Mouse (Mus musculus): ENCODE data around the gene Fanca. TPM values are rescaled to one million over a fixed set of nuclear protein-coding genes. Genes with fewer than 3 reads are reported as not detected.
"Not testable (repeated sequence)": the region's sequence is repeated elsewhere in the genome, so short reads cannot be mapped to it uniquely, and the experiment has no call there.

Fanca gene
- polyA plus RNA-seq, 1 experiment from 2014 or later, result 25.4 TPM

DNA sequence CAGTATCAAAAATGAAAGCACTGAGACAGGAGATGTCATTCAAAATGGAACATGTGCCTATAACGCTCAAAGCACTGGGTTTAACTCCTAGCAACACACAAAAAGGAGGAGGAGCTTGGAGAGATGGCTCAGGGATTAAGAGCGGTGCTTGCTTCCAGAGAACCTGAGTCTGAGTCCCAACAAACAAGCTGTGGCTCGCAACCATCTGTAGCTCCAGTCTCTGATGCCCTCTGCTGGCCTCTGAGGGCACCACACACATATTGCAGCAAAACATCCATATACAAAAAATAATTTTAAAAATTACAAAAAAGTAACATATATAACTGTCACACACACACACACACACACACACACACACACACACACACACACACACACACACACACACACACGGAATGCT is 28.2 kb downstream of the Fanca start:
- Histone ChIP-seq H3K27me3 (no peaks in the 10 kb centered on the region), H3K9ac (no peak overlapping the region), H3K4me1 (no peaks in the 10 kb centered on the region), H3K4me2 (replicated peaks) (no peak overlapping the region), H3K27ac (replicated peaks) (no peak overlapping the region), H3K4me3 (replicated peaks) (no peak overlapping the region), H3K9me3 (replicated peaks) (no peaks in the 10 kb centered on the region), H3K36me3 (peaks cover 25% of the 10 kb centered on the region)
- no peak for ATAC-seq (ENCODE audit: insufficient number of reproducible peaks, low FRiP score, low TSS enrichment, low read depth)
- WGBS, result 74% methylated on average over 4 of the region's 4 CpGs

DNA sequence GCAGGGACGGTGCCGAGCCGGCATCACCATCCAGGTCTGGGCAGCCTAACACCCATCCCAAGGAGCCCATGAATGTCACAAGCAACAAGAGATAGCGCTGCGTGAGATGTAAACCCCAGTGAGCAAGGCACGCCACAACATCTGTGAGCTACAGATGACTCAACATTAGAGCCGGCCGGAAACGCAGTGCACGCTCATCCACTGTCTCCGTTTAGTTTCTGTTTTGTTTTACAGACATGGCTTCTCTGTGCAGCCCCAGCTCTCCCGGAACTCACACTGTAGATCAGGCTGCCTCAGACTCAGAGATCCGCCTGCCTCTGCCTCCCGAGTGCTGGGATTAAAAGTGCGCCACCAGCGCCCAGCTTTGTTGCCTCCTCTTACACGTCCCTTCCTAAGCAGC is 31.0 kb downstream of the Fanca start:
- Histone ChIP-seq H3K4me3 (replicated peaks) (no peak overlapping the region), H3K9me3 (replicated peaks) (no peaks in the 10 kb centered on the region), H3K9ac (no peak overlapping the region), H3K4me2 (replicated peaks) (no peak overlapping the region), H3K4me1 (no peaks in the 10 kb centered on the region), H3K27ac (replicated peaks) (no peak overlapping the region), H3K27me3 (no peaks in the 10 kb centered on the region), H3K36me3 (peaks cover 9% of the 10 kb centered on the region)
- WGBS, result 92% methylated on average over 17 of the region's 17 CpGs
- no peak for ATAC-seq (ENCODE audit: insufficient number of reproducible peaks, low FRiP score, low TSS enrichment, low read depth)

DNA sequence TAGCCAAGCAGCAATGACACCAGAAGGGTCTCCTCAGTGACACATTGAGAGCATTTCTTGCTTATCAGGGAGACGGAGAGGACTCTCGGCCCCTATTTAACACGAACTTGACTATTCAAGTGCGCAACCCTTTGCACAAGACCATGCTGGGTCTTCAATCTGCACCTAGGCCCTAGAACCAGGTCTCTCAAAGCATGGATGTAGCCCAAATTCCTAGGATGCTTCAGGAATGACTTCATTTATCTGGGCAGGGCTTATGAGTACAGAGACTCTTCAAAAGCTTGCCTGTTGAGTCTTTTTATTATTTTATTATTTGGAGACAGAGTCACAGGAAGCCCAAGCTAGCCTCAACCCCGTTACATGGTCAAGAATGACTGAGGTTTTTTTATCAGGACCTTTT is 33.9 kb downstream of the Fanca start:
- no peak for ATAC-seq (ENCODE audit: insufficient number of reproducible peaks, low FRiP score, low TSS enrichment, low read depth)
- H3K27ac ChIP-seq (replicated peaks), result no peak overlapping the region
- H3K27me3 ChIP-seq, result no peaks in the 10 kb centered on the region
- H3K36me3 ChIP-seq, result peaks cover 19% of the 10 kb centered on the region
- H3K9ac ChIP-seq, result no peak overlapping the region
- no peak overlapping the region for H3K4me2 ChIP-seq (replicated peaks)
- H3K4me1 ChIP-seq, result no peaks in the 10 kb centered on the region
- no peak overlapping the region for H3K4me3 ChIP-seq (replicated peaks)
- WGBS, result 93% methylated on average over 5 of the region's 5 CpGs
- no peaks in the 10 kb centered on the region for H3K9me3 ChIP-seq (replicated peaks)

DNA sequence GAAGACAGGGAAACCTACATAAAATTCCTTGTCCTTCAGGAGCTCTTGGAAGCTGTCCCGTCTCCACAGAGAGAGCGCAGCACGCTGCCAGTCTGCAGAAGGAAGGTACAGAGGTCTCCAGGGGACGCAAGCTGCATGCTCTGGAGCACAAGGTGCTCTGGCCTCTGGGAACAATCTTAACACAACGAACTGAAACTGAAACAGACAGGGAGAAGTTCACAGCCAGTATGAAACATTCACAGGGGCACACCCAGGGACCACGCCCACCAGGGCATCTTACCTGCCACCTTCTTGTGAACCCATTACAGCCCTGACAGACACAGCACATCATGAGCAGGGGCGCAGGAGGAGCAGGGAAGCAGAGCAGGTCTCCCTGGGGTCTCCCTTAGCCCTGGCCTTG is 34.4 kb downstream of the Fanca start:
- no peak overlapping the region for H3K9ac ChIP-seq
- ATAC-seq (ENCODE audit: insufficient number of reproducible peaks, low FRiP score, low TSS enrichment, low read depth), result no peak
- H3K4me3 ChIP-seq (replicated peaks), result no peak overlapping the region
- peaks cover 19% of the 10 kb centered on the region for H3K36me3 ChIP-seq
- H3K27ac ChIP-seq (replicated peaks), result no peak overlapping the region
- H3K4me2 ChIP-seq (replicated peaks), result no peak overlapping the region
- H3K4me1 ChIP-seq, result no peaks in the 10 kb centered on the region
- H3K9me3 ChIP-seq (replicated peaks), result no peaks in the 10 kb centered on the region
- H3K27me3 ChIP-seq, result no peaks in the 10 kb centered on the region
- WGBS, result 89% methylated on average over 7 of the region's 7 CpGs

DNA sequence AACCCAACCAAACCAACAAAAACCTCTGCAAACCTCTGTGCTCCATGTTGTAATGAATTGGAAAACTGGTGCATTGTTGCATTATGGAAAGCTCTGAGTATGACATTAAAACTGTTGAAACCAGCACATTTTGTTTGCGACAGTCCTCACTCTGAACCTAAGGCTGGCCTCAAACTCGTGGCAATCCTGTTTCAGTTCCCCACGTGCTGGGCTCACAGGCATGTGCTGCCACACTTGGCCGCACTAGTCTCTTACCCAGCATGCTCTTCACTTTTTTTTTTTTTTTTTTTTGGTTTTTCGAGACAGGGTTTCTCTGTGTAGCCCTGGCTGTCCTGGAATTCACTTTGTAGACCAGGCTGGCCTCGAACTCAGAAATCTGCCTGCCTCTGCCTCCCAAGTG is 35.4 kb downstream of the Fanca start:
- not testable (repeated sequence) for H3K27me3 ChIP-seq; H3K27ac ChIP-seq (replicated peaks); H3K4me3 ChIP-seq (replicated peaks); ATAC-seq (ENCODE audit: insufficient number of reproducible peaks, low FRiP score, low TSS enrichment, low read depth); H3K4me1 ChIP-seq; H3K9me3 ChIP-seq (replicated peaks); H3K4me2 ChIP-seq (replicated peaks); H3K9ac ChIP-seq
- H3K36me3 ChIP-seq, result peaks cover 15% of the 10 kb centered on the region
- 85% methylated on average over 6 of the region's 6 CpGs for WGBS

DNA sequence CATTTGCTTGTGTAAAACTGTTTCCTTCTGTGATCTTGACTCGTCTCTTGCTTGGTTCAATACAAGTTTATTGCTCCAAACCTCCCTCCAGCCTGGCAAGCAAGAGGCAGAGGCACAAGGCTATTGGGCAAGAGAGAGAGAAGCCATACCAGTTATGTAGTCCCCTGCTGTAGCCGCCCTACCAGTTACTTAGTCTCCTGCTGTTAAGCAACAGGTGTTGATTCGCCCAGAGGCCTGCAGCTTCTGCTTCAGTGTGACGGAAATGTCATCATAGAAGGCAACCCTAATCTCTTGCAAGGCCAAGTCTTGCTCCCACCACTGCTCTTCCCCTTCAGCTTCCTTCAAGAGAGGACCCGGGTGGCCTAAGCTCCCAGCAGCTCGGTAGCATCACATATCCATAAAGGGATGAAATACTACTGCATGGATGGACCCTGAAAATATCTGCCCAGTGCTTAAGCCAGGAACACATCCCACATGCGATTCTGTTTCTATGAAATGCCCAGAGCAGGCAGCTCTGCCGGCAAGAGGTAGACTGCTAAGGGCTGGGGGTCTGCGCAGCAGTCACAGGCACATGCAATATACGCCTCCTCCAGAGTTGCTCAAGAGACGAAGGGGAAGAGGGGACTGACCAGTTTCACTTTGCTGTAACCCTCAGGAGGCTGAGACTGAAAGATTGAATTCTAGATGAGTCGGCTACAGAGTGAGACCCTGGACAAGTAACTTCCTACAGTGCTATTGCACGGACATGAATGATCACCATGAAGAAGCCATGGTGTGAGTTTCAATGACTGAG is 37.9 kb downstream of the Fanca start:
- H3K4me1 ChIP-seq, result no peaks in the 10 kb centered on the region
- H3K9ac ChIP-seq, result no peak overlapping the region
- H3K4me3 ChIP-seq (replicated peaks), result no peak overlapping the region
- ATAC-seq (ENCODE audit: insufficient number of reproducible peaks, low FRiP score, low TSS enrichment, low read depth), result no peak
- no peak overlapping the region for H3K4me2 ChIP-seq (replicated peaks)
- no peaks in the 10 kb centered on the region for H3K9me3 ChIP-seq (replicated peaks)
- H3K36me3 ChIP-seq, result peaks cover 10% of the 10 kb centered on the region
- 80% methylated on average over 13 of the region's 13 CpGs for WGBS
- H3K27me3 ChIP-seq, result no peaks in the 10 kb centered on the region
- no peak overlapping the region for H3K27ac ChIP-seq (replicated peaks)

DNA sequence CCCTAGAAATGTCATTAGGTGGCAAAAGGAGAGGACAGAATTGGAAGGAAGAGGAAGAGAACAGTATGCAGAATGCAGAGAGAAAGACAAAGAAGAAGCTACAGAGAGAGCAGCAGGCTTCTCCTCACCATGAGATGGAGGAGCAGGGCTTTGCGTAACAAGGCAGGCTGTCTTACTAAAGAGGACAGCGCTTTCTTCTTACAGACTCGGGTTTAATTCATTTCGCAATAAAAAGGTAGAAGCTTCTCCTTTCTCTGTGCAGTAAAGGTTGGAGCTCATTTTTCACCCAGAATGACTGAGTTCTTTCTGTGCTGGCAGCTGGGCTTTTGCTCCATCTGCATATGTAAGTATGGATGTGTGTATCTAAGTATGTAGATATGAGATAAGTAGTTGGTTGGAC is 38.5 kb downstream of the Fanca start:
- 90% methylated on average over 4 of the region's 4 CpGs for WGBS
- H3K9ac ChIP-seq, result no peak overlapping the region

DNA sequence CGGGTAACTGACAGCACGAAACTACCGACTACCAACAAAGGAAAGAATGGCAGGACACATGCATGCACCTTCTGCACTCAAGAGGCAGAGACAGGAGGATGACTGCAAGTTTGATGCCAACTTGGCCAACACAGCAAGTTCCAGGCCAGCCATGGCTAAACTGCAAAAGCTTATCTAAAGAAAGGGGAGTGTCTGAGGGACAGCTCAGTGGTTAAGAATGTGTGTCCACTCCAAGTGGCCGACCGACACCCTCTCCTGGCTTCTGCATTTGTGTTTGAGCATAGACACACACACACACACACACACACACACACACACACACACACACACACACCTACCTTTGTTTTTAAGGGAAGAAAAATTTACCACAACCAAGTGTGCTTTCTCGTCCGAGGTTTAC is 39.9 kb downstream of the Fanca start:
- no peak overlapping the region for H3K27ac ChIP-seq (replicated peaks)
- H3K36me3 ChIP-seq, result peaks cover 10% of the 10 kb centered on the region
- H3K4me1 ChIP-seq, result no peaks in the 10 kb centered on the region
- H3K4me3 ChIP-seq (replicated peaks), result no peak overlapping the region
- no peak overlapping the region for H3K9ac ChIP-seq
- no peak overlapping the region for H3K4me2 ChIP-seq (replicated peaks)
- H3K27me3 ChIP-seq, result no peaks in the 10 kb centered on the region
- no peak for ATAC-seq (ENCODE audit: insufficient number of reproducible peaks, low FRiP score, low TSS enrichment, low read depth)
- 77% methylated on average over 7 of the region's 7 CpGs for WGBS
- H3K9me3 ChIP-seq (replicated peaks), result no peaks in the 10 kb centered on the region

More for the DNA sequence above, 38.5 kb downstream of the Fanca start:
- Histone ChIP-seq H3K9me3 (replicated peaks) (no peaks in the 10 kb centered on the region), H3K4me2 (replicated peaks) (no peak overlapping the region), H3K4me1 (no peaks in the 10 kb centered on the region), H3K27me3 (no peaks in the 10 kb centered on the region), H3K4me3 (replicated peaks) (no peak overlapping the region), H3K27ac (replicated peaks) (no peak overlapping the region), H3K36me3 (peaks cover 10% of the 10 kb centered on the region)
- no peak for ATAC-seq (ENCODE audit: insufficient number of reproducible peaks, low FRiP score, low TSS enrichment, low read depth)

DNA sequence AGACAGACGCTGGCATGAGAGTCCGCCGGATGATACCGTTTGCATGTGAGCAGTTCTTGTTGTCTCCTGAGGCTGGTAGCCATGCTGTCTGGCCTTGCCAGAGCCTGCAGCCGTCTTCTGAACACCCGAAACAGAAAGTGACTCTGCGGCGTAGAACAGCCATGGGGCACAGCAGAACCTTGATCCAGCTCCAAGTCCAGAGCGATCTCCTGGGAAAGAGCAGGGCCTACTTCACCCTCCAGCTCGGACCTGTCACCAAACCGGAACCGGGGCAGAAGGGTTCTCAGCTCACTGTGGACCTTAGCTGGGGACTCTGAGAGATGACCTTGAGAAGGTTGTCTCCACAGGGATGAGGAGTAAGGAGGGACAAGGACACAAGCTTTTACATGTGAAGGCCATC is 43.3 kb downstream of the Fanca start:
- H3K9ac ChIP-seq, result no peak overlapping the region
- no peaks in the 10 kb centered on the region for H3K9me3 ChIP-seq (replicated peaks)
- ATAC-seq (ENCODE audit: insufficient number of reproducible peaks, low FRiP score, low TSS enrichment, low read depth), result no peak
- 91% methylated on average over 12 of the region's 12 CpGs for WGBS
- H3K27ac ChIP-seq (replicated peaks), result no peak overlapping the region
- H3K4me1 ChIP-seq, result no peaks in the 10 kb centered on the region
- no peak overlapping the region for H3K4me2 ChIP-seq (replicated peaks)
- H3K27me3 ChIP-seq, result no peaks in the 10 kb centered on the region
- H3K4me3 ChIP-seq (replicated peaks), result no peak overlapping the region
- peaks cover 3% of the 10 kb centered on the region for H3K36me3 ChIP-seq

DNA sequence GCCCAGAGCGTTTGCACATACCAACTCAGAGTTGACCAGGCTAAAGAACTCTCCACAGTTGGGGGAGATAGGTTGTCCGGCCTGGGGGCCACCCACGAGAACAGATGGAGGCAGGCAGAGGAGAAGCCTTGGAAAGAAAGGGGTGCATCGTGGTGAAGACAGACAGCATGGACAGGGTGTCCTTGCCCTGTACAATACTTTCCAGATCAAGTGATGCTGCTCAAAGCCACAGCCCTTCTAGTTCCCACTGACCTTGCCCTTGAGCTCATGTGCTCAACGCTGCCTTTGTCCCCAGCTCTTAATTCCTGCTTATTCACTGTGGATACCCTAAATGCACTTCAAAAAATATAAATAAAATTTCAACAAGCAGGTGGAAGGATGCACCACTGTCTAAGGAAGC is 43.9 kb downstream of the Fanca start:
- Histone ChIP-seq H3K4me1 (no peaks in the 10 kb centered on the region), H3K27me3 (no peaks in the 10 kb centered on the region), H3K4me2 (replicated peaks) (no peak overlapping the region), H3K4me3 (replicated peaks) (no peak overlapping the region), H3K27ac (replicated peaks) (no peak overlapping the region), H3K9ac (no peak overlapping the region), H3K36me3 (peaks cover 10% of the 10 kb centered on the region), H3K9me3 (replicated peaks) (no peaks in the 10 kb centered on the region)
- ATAC-seq (ENCODE audit: insufficient number of reproducible peaks, low FRiP score, low TSS enrichment, low read depth), result no peak
- 79% methylated on average over 5 of the region's 5 CpGs for WGBS

DNA sequence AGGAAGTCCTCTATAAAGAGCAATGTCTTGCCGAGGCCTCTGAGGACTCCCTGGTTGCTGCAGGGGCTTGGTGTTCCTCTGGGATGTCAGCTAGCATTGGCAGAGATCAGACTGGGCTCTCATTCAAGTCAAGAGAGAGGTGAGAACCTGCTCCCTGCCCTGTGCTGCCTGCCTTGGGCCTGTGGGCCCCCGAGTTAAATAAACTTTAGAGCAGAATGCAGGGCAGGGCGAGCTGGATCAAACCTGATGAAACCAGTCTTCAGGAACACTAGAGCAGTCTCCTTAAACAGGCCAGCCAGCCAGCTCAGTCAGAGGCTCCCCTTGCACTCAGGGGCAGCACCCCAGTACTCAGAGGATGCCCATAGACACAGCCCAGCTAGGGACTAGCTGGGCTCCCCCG is 46.5 kb downstream of the Fanca start:
- Histone ChIP-seq H3K4me1 (no peaks in the 10 kb centered on the region), H3K27me3 (no peaks in the 10 kb centered on the region), H3K27ac (replicated peaks) (no peak overlapping the region), H3K9ac (no peak overlapping the region), H3K4me3 (replicated peaks) (no peak overlapping the region), H3K36me3 (peaks cover 35% of the 10 kb centered on the region), H3K4me2 (replicated peaks) (no peak overlapping the region), H3K9me3 (replicated peaks) (no peaks in the 10 kb centered on the region)
- 65% methylated on average over 4 of the region's 4 CpGs for WGBS
- ATAC-seq (ENCODE audit: insufficient number of reproducible peaks, low FRiP score, low TSS enrichment, low read depth), result no peak

DNA sequence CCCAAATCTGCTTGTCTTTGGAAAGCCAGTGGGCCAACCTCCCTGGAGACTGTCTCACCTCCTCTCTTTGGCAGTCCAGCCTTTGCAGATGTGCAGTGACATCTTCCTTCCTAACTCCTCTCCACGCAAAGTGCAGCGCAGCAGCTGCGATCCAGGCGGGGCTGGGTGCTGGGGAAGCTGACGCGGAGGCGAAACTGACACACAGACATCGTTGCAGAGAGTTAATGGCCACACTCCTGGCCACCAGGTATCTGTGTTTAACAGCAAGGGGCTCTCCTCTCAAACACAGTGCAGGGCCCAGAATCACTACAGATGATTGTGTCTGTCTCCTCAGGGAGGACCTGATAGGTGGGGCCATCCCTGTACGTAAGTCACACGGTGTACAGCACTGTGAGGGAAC is 47.2 kb downstream of the Fanca start:
- 88% methylated on average over 10 of the region's 10 CpGs for WGBS
- no peak for ATAC-seq (ENCODE audit: insufficient number of reproducible peaks, low FRiP score, low TSS enrichment, low read depth)

More for the DNA sequence above, 47.2 kb downstream of the Fanca start:
- H3K4me2 ChIP-seq (replicated peaks), result no peak overlapping the region
- H3K27ac ChIP-seq (replicated peaks), result no peak overlapping the region
- H3K9ac ChIP-seq, result no peak overlapping the region
- no peaks in the 10 kb centered on the region for H3K4me1 ChIP-seq
- no peaks in the 10 kb centered on the region for H3K9me3 ChIP-seq (replicated peaks)
- H3K27me3 ChIP-seq, result no peaks in the 10 kb centered on the region
- H3K36me3 ChIP-seq, result peaks cover 42% of the 10 kb centered on the region
- H3K4me3 ChIP-seq (replicated peaks), result no peak overlapping the region

Data from embryonic facial prominence, embryonic 15.5 days (tissue).